Mouse (Mus musculus) liver, adult 2 months (tissue): ENCODE results near the gene Mpp2. TPM values are rescaled to one million over a fixed set of nuclear protein-coding genes. Genes with fewer than 3 reads are reported as not detected.

ENCODE experiments used
- DNase-seq: peaks from one replicate; pipeline ENCODE4 v3.0.0-alpha.2; 2011; ENCODE audit warnings: low read depth, low spot score; ENCODE audit errors: extremely low read depth
- H3K27ac ChIP-seq: fragments of 200-500 bp; replicated peaks from 2 replicates; pipeline ENCODE4 v1.5.1; 2012; ENCODE audit warnings: low read depth, mild to moderate bottlenecking, control low read depth, inconsistent platforms, low read length; ENCODE audit not compliant: insufficient read depth
- H3K27me3 ChIP-seq: fragments of 200-500 bp; 2 replicates; pipeline ENCODE4 v1.6.1; 2012; ENCODE audit warnings: mild to moderate bottlenecking, moderate library complexity, low read length, inconsistent platforms; ENCODE audit not compliant: control insufficient read depth, insufficient read depth
- H3K36me3 ChIP-seq: fragments of 200-500 bp; 2 replicates; pipeline ENCODE4 v1.6.1; 2012; ENCODE audit warnings: low read length, inconsistent platforms; ENCODE audit not compliant: control insufficient read depth, insufficient read depth
- H3K4me1 ChIP-seq: fragments of 200-500 bp; 2 replicates; pipeline ENCODE4 v1.6.1; 2011; ENCODE audit warnings: low read length; ENCODE audit not compliant: control insufficient read depth, insufficient read depth
- H3K4me3 ChIP-seq: fragments of 200-500 bp; 2 replicates; pipeline ENCODE4 v1.5.1; 2011; ENCODE audit warnings: low read depth, mild to moderate bottlenecking, control low read depth, low read length, moderate library complexity; ENCODE audit not compliant: insufficient read depth
- H3K79me2 ChIP-seq: fragments of 200-500 bp; 2 replicates; pipeline ENCODE4 v1.6.1; 2012; ENCODE audit warnings: inconsistent platforms, mild to moderate bottlenecking, low read length, moderate library complexity; ENCODE audit not compliant: control insufficient read depth, insufficient read depth
- H3K9ac ChIP-seq: fragments of 200-500 bp; 2 replicates; pipeline ENCODE4 v1.6.1; 2012; ENCODE audit warnings: low read depth, mild to moderate bottlenecking, control low read depth, inconsistent platforms, low read length
- CTCF ChIP-seq: fragments of 200-500 bp; IDR thresholded peaks from 2 replicates; pipeline ENCODE4 v1.5.1; 2011; ENCODE audit warnings: low read depth, low read length, control low read depth
- POLR2A ChIP-seq: fragments of 200-500 bp; IDR thresholded peaks from 2 replicates; pipeline ENCODE4 v1.6.1; 2011; ENCODE audit warnings: low read length, control low read depth; ENCODE audit not compliant: insufficient read depth; ENCODE audit errors: extremely low read depth
- WGBS: fragments of 180-500 bp; shearing (Covaris S2); methylation state at CpG from one replicate; pipeline ENCODE4 v1.1.7; 2018; 5-methylcytosine and 5-hydroxymethylcytosine counted together
- polyA plus RNA-seq: library from polyadenylated mRNA; depleted of rRNA; stranded (reverse); fragments of >200 nt; gene quantifications from 2 replicates; pipeline ENCODE4 v1.2.3, GENCODE M21; 2012
- total RNA-seq: library from RNA; depleted of rRNA; stranded (reverse); fragments of >200 nt; gene quantifications from 2 replicates; pipeline ENCODE4 v1.2.3, GENCODE M21; 2014

Gene Mpp2
- total and polyA plus RNA-seq, 2 experiments, result under 0.01 to 0.20 TPM

GRCm38 (mm10) chr11:102053183-102053582 is 35.1 kb downstream of the Mpp2 start:
- Histone ChIP-seq H3K27me3 (no peaks in the 10 kb centered on the region), H3K4me3 (no peak overlapping the region), H3K9ac (no peak overlapping the region), H3K4me1 (peaks cover 8% of the 10 kb centered on the region; the same call in 1 of the 2 replicates), H3K36me3 (no peaks in the 10 kb centered on the region), H3K27ac (peak overlapping the region; percentile 76), H3K79me2 (no peaks in the 10 kb centered on the region)
- peak; percentile 68 for DNase-seq
- TF ChIP-seq POLR2A (no peak), CTCF (no peak)
- WGBS, result 51% methylated on average over 7 of the region's 7 CpGs

- peak overlapping the region; percentile 14; the same call in 1 of the 2 replicates for H3K9ac ChIP-seq
- peaks cover 8% of the 10 kb centered on the region; the same call in 1 of the 2 replicates for H3K4me1 ChIP-seq
- H3K4me3 ChIP-seq, result no peak overlapping the region
- H3K36me3 ChIP-seq, result no peaks in the 10 kb centered on the region
- DNase-seq, result no peak
- peak overlapping the region; percentile 76 for H3K27ac ChIP-seq
- no peaks in the 10 kb centered on the region for H3K27me3 ChIP-seq
- no peaks in the 10 kb centered on the region for H3K79me2 ChIP-seq
- no peak for TF ChIP-seq POLR2A
- TF ChIP-seq CTCF, result no peak
- WGBS, result 75% methylated on average over 12 of the region's 12 CpGs
Measured at GRCm38 (mm10) chr11:102052697-102053096, 35.6 kb downstream of the Mpp2 start.

GRCm38 (mm10) chr11:102051954-102052353 is 36.4 kb downstream of the Mpp2 start:
- no peaks in the 10 kb centered on the region for H3K27me3 ChIP-seq
- no peak for TF ChIP-seq POLR2A
- no peak for TF ChIP-seq CTCF
- H3K9ac ChIP-seq, result no peak overlapping the region
- peak overlapping the region; percentile 76 for H3K27ac ChIP-seq
- WGBS, result 37% methylated on average over 4 of the region's 4 CpGs
- H3K36me3 ChIP-seq, result no peaks in the 10 kb centered on the region
- H3K4me1 ChIP-seq, result peaks cover 8% of the 10 kb centered on the region; the same call in 1 of the 2 replicates
- peak; percentile 63 for DNase-seq
- H3K4me3 ChIP-seq, result no peak overlapping the region
- no peaks in the 10 kb centered on the region for H3K79me2 ChIP-seq

- WGBS, result 70% methylated on average over 4 of the region's 4 CpGs
- Histone ChIP-seq H3K36me3 (no peaks in the 10 kb centered on the region), H3K9ac (no peak overlapping the region), H3K27me3 (no peaks in the 10 kb centered on the region), H3K4me1 (peaks cover 8% of the 10 kb centered on the region; the same call in 1 of the 2 replicates), H3K4me3 (no peak overlapping the region), H3K79me2 (no peaks in the 10 kb centered on the region), H3K27ac (peak overlapping the region; percentile 77)
- TF ChIP-seq CTCF, result no peak
- no peak for TF ChIP-seq POLR2A
- DNase-seq, result peak; percentile 22
Measured at GRCm38 (mm10) chr11:102051541-102051940, 36.8 kb downstream of the Mpp2 start.

GRCm38 (mm10) chr11:102049875-102050482 is 38.3 kb downstream of the Mpp2 start:
- 62% methylated on average over 14 of the region's 14 CpGs for WGBS
- Histone ChIP-seq H3K27ac (peak overlapping the region; percentile 77), H3K4me3 (no peak overlapping the region), H3K36me3 (no peaks in the 10 kb centered on the region), H3K27me3 (no peaks in the 10 kb centered on the region), H3K79me2 (no peaks in the 10 kb centered on the region), H3K4me1 (peaks cover 8% of the 10 kb centered on the region; the same call in 1 of the 2 replicates), H3K9ac (no peak overlapping the region)
- no peak for TF ChIP-seq POLR2A
- no peak for TF ChIP-seq CTCF
- no peak for DNase-seq

GRCm38 (mm10) chr11:102046607-102047006 is 41.7 kb downstream of the Mpp2 start:
- WGBS, result 72% methylated on average over 9 of the region's 9 CpGs
- Histone ChIP-seq H3K4me3 (no peak overlapping the region), H3K9ac (no peak overlapping the region), H3K4me1 (no peaks in the 10 kb centered on the region), H3K36me3 (no peaks in the 10 kb centered on the region), H3K27me3 (no peaks in the 10 kb centered on the region), H3K27ac (peak overlapping the region; percentile 38), H3K79me2 (no peaks in the 10 kb centered on the region)
- no peak for DNase-seq
- TF ChIP-seq CTCF (no peak), POLR2A (no peak)
